Mouse (Mus musculus): ENCODE results near the gene Tanc2. TPM values are rescaled to one million over a fixed set of nuclear protein-coding genes. Genes with fewer than 3 reads are reported as not detected.

The Tanc2 gene
- polyA plus RNA-seq, 2 experiments, result 11.2 to 13.0 TPM

- Histone ChIP-seq H3K27ac (replicated peaks; ENCODE audit: low read depth, low read length) (no peak overlapping the region), H3K4me1 (ENCODE audit: control insufficient read depth, insufficient read depth, low read length) (no peaks in the 10 kb centered on the region), H3K36me3 (ENCODE audit: control insufficient read depth, insufficient read depth, low read length) (no peaks in the 10 kb centered on the region), H3K4me2 (replicated peaks; ENCODE audit: low read depth, low read length, severe bottlenecking) (no peak overlapping the region), H3K9me3 (ENCODE audit: control insufficient read depth, low read length) (no peaks in the 10 kb centered on the region), H3K4me3 (replicated peaks; ENCODE audit: low read length) (no peak overlapping the region), H3K9ac (ENCODE audit: low read depth, low read length, severe bottlenecking) (no peak overlapping the region), H3K27me3 (ENCODE audit: control insufficient read depth, insufficient read depth, low read length) (no peaks in the 10 kb centered on the region)
- no peak for TF ChIP-seq POLR2A (IDR thresholded peaks at IDR 0.05; ENCODE audit: borderline replicate concordance, extremely low read depth, insufficient read depth, insufficient read length)
- ATAC-seq (ENCODE audit: low FRiP score, low read depth), result no peak
- DNase-seq (ENCODE audit: low spot score), result no peak
- 83% methylated on average over 8 of the region's 8 CpGs for WGBS
Observed at GRCm38 (mm10) chr11:105933746-105934145, 344.0 kb downstream of the Tanc2 start.

GRCm38 (mm10) chr11:105934303-105934711 is 344.5 kb downstream of the Tanc2 start:
- no peaks in the 10 kb centered on the region for H3K27me3 ChIP-seq (ENCODE audit: control insufficient read depth, insufficient read depth, low read length)
- H3K4me1 ChIP-seq (ENCODE audit: control insufficient read depth, insufficient read depth, low read length), result no peaks in the 10 kb centered on the region
- H3K27ac ChIP-seq (replicated peaks; ENCODE audit: low read depth, low read length), result no peak overlapping the region
- ATAC-seq (ENCODE audit: low FRiP score, low read depth), result no peak
- H3K4me3 ChIP-seq (replicated peaks; ENCODE audit: low read length), result no peak overlapping the region
- no peak for DNase-seq (ENCODE audit: low spot score)
- no peak overlapping the region for H3K9ac ChIP-seq (ENCODE audit: low read depth, low read length, severe bottlenecking)
- TF ChIP-seq POLR2A (IDR thresholded peaks at IDR 0.05; ENCODE audit: borderline replicate concordance, extremely low read depth, insufficient read depth, insufficient read length), result no peak
- no peaks in the 10 kb centered on the region for H3K36me3 ChIP-seq (ENCODE audit: control insufficient read depth, insufficient read depth, low read length)
- WGBS, result 71% methylated on average over 5 of the region's 5 CpGs
- H3K4me2 ChIP-seq (replicated peaks; ENCODE audit: low read depth, low read length, severe bottlenecking), result no peak overlapping the region
- no peaks in the 10 kb centered on the region for H3K9me3 ChIP-seq (ENCODE audit: control insufficient read depth, low read length)

GRCm38 (mm10) chr11:105934816-105935215 is 345.0 kb downstream of the Tanc2 start:
- Histone ChIP-seq H3K4me1 (ENCODE audit: control insufficient read depth, insufficient read depth, low read length) (no peaks in the 10 kb centered on the region), H3K36me3 (ENCODE audit: control insufficient read depth, insufficient read depth, low read length) (no peaks in the 10 kb centered on the region), H3K4me3 (replicated peaks; ENCODE audit: low read length) (no peak overlapping the region), H3K9ac (ENCODE audit: low read depth, low read length, severe bottlenecking) (no peak overlapping the region), H3K4me2 (replicated peaks; ENCODE audit: low read depth, low read length, severe bottlenecking) (no peak overlapping the region), H3K27me3 (ENCODE audit: control insufficient read depth, insufficient read depth, low read length) (no peaks in the 10 kb centered on the region), H3K27ac (replicated peaks; ENCODE audit: low read depth, low read length) (no peak overlapping the region), H3K9me3 (ENCODE audit: control insufficient read depth, low read length) (no peaks in the 10 kb centered on the region)
- no peak for ATAC-seq (ENCODE audit: low FRiP score, low read depth)
- no peak for TF ChIP-seq POLR2A (IDR thresholded peaks at IDR 0.05; ENCODE audit: borderline replicate concordance, extremely low read depth, insufficient read depth, insufficient read length)
- DNase-seq (ENCODE audit: low spot score), result no peak
- WGBS, result 49% methylated on average over 6 of the region's 6 CpGs

- no peak for ATAC-seq (ENCODE audit: low FRiP score, low read depth)
- no peak for TF ChIP-seq POLR2A (IDR thresholded peaks at IDR 0.05; ENCODE audit: borderline replicate concordance, extremely low read depth, insufficient read depth, insufficient read length)
Observed at GRCm38 (mm10) chr11:105935496-105935895, 345.7 kb downstream of the Tanc2 start.

GRCm38 (mm10) chr11:105936200-105936599 is 346.4 kb downstream of the Tanc2 start:
- WGBS, result 86% methylated on average over 6 of the region's 6 CpGs
- H3K4me2 ChIP-seq (replicated peaks; ENCODE audit: low read depth, low read length, severe bottlenecking), result no peak overlapping the region
- no peak overlapping the region for H3K27ac ChIP-seq (replicated peaks; ENCODE audit: low read depth, low read length)
- ATAC-seq (ENCODE audit: low FRiP score, low read depth), result no peak
- H3K27me3 ChIP-seq (ENCODE audit: control insufficient read depth, insufficient read depth, low read length), result no peaks in the 10 kb centered on the region
- no peak overlapping the region for H3K9ac ChIP-seq (ENCODE audit: low read depth, low read length, severe bottlenecking)
- TF ChIP-seq POLR2A (IDR thresholded peaks at IDR 0.05; ENCODE audit: borderline replicate concordance, extremely low read depth, insufficient read depth, insufficient read length), result no peak
- H3K36me3 ChIP-seq (ENCODE audit: control insufficient read depth, insufficient read depth, low read length), result no peaks in the 10 kb centered on the region
- DNase-seq (ENCODE audit: low spot score), result no peak
- H3K9me3 ChIP-seq (ENCODE audit: control insufficient read depth, low read length), result no peaks in the 10 kb centered on the region
- H3K4me1 ChIP-seq (ENCODE audit: control insufficient read depth, insufficient read depth, low read length), result no peaks in the 10 kb centered on the region
- no peak overlapping the region for H3K4me3 ChIP-seq (replicated peaks; ENCODE audit: low read length)

More at GRCm38 (mm10) chr11:105935496-105935895, 345.7 kb downstream of the Tanc2 start:
- Histone ChIP-seq H3K4me2 (replicated peaks; ENCODE audit: low read depth, low read length, severe bottlenecking) (no peak overlapping the region), H3K9me3 (ENCODE audit: control insufficient read depth, low read length) (no peaks in the 10 kb centered on the region), H3K36me3 (ENCODE audit: control insufficient read depth, insufficient read depth, low read length) (no peaks in the 10 kb centered on the region), H3K27me3 (ENCODE audit: control insufficient read depth, insufficient read depth, low read length) (no peaks in the 10 kb centered on the region), H3K4me1 (ENCODE audit: control insufficient read depth, insufficient read depth, low read length) (no peaks in the 10 kb centered on the region), H3K9ac (ENCODE audit: low read depth, low read length, severe bottlenecking) (no peak overlapping the region), H3K27ac (replicated peaks; ENCODE audit: low read depth, low read length) (no peak overlapping the region), H3K4me3 (replicated peaks; ENCODE audit: low read length) (no peak overlapping the region)
- DNase-seq (ENCODE audit: low spot score), result no peak
- 83% methylated on average over 8 of the region's 8 CpGs for WGBS

- DNase-seq (ENCODE audit: low spot score), result no peak
- Histone ChIP-seq H3K4me1 (ENCODE audit: control insufficient read depth, insufficient read depth, low read length) (no peaks in the 10 kb centered on the region), H3K4me3 (replicated peaks; ENCODE audit: low read length) (no peak overlapping the region), H3K27ac (replicated peaks; ENCODE audit: low read depth, low read length) (no peak overlapping the region), H3K4me2 (replicated peaks; ENCODE audit: low read depth, low read length, severe bottlenecking) (no peak overlapping the region), H3K9me3 (ENCODE audit: control insufficient read depth, low read length) (no peaks in the 10 kb centered on the region), H3K36me3 (ENCODE audit: control insufficient read depth, insufficient read depth, low read length) (no peaks in the 10 kb centered on the region), H3K9ac (ENCODE audit: low read depth, low read length, severe bottlenecking) (no peak overlapping the region), H3K27me3 (ENCODE audit: control insufficient read depth, insufficient read depth, low read length) (no peaks in the 10 kb centered on the region)
- no peak for ATAC-seq (ENCODE audit: low FRiP score, low read depth)
- no peak for TF ChIP-seq POLR2A (IDR thresholded peaks at IDR 0.05; ENCODE audit: borderline replicate concordance, extremely low read depth, insufficient read depth, insufficient read length)
- WGBS, result 83% methylated on average over 3 of the region's 3 CpGs
Observed at GRCm38 (mm10) chr11:105936974-105937373, 347.2 kb downstream of the Tanc2 start.
